Comparison of ENCODE assay signal across 8 mouse cellular contexts in the genomic region with DNA sequence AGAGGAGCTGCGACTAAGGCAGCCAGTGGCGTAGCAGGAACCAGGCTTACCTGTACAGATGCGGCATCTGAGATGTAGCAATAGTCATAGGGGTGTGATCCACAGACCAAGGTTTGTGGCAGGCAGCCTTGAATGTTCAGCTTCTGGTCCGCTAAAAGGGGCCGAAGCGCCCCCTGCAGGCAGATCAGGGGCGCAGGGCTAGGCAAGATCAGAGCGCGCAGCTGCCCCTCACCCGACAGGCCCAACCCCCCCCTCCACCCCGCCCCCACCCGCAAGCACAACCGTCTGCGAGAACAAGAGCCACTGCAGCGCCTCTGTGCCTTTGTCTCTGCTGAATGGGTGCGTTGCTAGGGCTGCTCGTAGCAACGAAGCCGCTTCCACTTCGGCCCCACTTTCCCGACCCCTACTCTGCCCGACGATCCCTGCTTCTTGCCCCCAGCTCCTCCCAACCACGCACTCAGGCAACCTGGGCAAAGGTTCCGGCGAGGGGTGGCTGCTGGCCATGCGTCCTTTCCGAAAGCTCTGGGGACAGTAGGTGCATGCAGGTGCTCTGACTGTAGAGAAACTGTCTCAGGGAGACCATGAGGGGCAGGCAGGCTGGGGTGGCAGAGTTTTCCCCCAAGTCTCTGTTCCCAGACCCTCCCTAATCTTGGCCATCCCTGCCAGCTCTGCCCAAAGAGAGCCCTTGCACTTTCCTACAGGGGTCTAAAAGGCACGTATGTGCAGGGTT. TPM values are rescaled to one million over a fixed set of nuclear protein-coding genes. Genes with fewer than 3 reads are reported as not detected.
A peak's percentile ranks its signal among the peaks of the same experiment; 100 is the strongest.
DNase-seq lines count a peak whose midpoint lies in the region; ATAC-seq and TF ChIP-seq lines count a peak whose summit lies in the region.

No protein-coding gene starts in this region.

- TF ChIP-seq CTCF in left cerebral cortex, adult 2 months (IDR thresholded peaks at IDR 0.05): peak; percentile 66

- H3K27me3 ChIP-seq in forebrain, embryonic 16.5 days (replicated peaks; ENCODE audit: control insufficient read depth, insufficient read depth, low read length): peaks cover 7% of the 10 kb centered on the region
- peaks cover 7% of the 10 kb centered on the region; the same call in 1 of the 2 replicates for H3K27me3 ChIP-seq in kidney, embryonic 16.5 days (ENCODE audit: insufficient read depth, low read length)

- 0 out of 2 replicates have a peak overlapping the region, but pooled peaks have one; percentile 16 for H3K4me3 ChIP-seq in left cerebral cortex, adult 2 months
- peak overlapping the region; percentile 38 for H3K4me3 ChIP-seq in forebrain, embryonic 16.5 days (replicated peaks; ENCODE audit: low read length)
- H3K4me3 ChIP-seq in kidney, embryonic 16.5 days (ENCODE audit: low read length): peak overlapping the region; percentile 20

- peaks cover 14% of the 10 kb centered on the region for H3K4me1 ChIP-seq in forebrain, embryonic 16.5 days (replicated peaks; ENCODE audit: control insufficient read depth, insufficient read depth, low read length)
- H3K4me1 ChIP-seq in kidney, embryonic 16.5 days (ENCODE audit: insufficient read depth, low read length): peaks cover 5% of the 10 kb centered on the region

- no peaks in the 10 kb centered on the region for H3K9me3 ChIP-seq in forebrain, embryonic 16.5 days (ENCODE audit: control insufficient read depth, low read length)
- H3K9me3 ChIP-seq in kidney, embryonic 16.5 days (ENCODE audit: low read length): no peaks in the 10 kb centered on the region

- peak; percentile 85 for ATAC-seq in forebrain, embryonic 16.5 days
- peak; percentile 46; the same call in 1 of the 2 replicates for ATAC-seq in kidney, embryonic 16.5 days (ENCODE audit: low FRiP score, low TSS enrichment)

- intact Hi-C loops in left cerebral cortex, adult 2 months (cut with DNase I): no loop called here

- 2% methylated on average over 19 of the region's 29 CpGs for WGBS in forebrain, embryonic 16.5 days
- WGBS in kidney, embryonic 16.5 days: 4% methylated on average over 29 of the region's 29 CpGs

- no peak overlapping the region for H3K27ac ChIP-seq in left cerebral cortex, adult 2 months
- H3K27ac ChIP-seq in forebrain, embryonic 16.5 days (ENCODE audit: low read length): peak overlapping the region; percentile 12; the same call in 1 of the 2 replicates
- H3K27ac ChIP-seq in kidney, embryonic 16.5 days (ENCODE audit: low read length): no peak overlapping the region

- peak overlapping the region; percentile 59 for H3K9ac ChIP-seq in forebrain, embryonic 16.5 days (replicated peaks; ENCODE audit: low read depth, low read length)
- peak overlapping the region; percentile 42 for H3K9ac ChIP-seq in kidney, embryonic 16.5 days (replicated peaks; ENCODE audit: low read length)

- no peaks in the 10 kb centered on the region for H3K36me3 ChIP-seq in forebrain, embryonic 16.5 days (ENCODE audit: control insufficient read depth, insufficient read depth)
- H3K36me3 ChIP-seq in kidney, embryonic 16.5 days (ENCODE audit: insufficient read depth, low read length): no peaks in the 10 kb centered on the region

- peak overlapping the region; percentile 59 for H3K4me2 ChIP-seq in forebrain, embryonic 16.5 days (ENCODE audit: low read length)
- H3K4me2 ChIP-seq in kidney, embryonic 16.5 days (replicated peaks; ENCODE audit: low read depth, low read length): peak overlapping the region; percentile 49

- DNase-seq in left cerebral cortex, adult 2 months (ENCODE audit: extremely low spot score in 1 of 2, low spot score in 2 of 2): peak; percentile 27 to 40
- no peak for DNase-seq in left cerebral cortex, adult 11 months (ENCODE audit: low spot score)
- peak; percentile 34 to 57 for DNase-seq in cerebellum, adult 18-20 months
- peak; percentile 38 for DNase-seq in lung, postnatal 10 days
- peak; percentile 37 for DNase-seq in right cerebral cortex, postnatal 25 days
- no peak for DNase-seq in spleen, postnatal 4 days (ENCODE audit: low spot score in 2 of 2)

RNA-seq across cellular contexts. Expression of a gene that starts 25.4 kb away (rescaled TPM):
- under 1 TPM in 1 of 2 experiments, not detected in 1; 0.16 TPM for total RNA-seq in left cerebral cortex, adult 2 months (2021)
- polyA plus RNA-seq in forebrain, embryonic 16.5 days (2015; fragmentation: Nextera tagmentation; extraction: Ambion mirVana): 0.84 TPM in 1 of 2 replicates, not detected in the other
- polyA plus RNA-seq in kidney, embryonic 16.5 days (2015; fragmentation: Nextera tagmentation; extraction: Ambion mirVana): 2.2 and 4.0 TPM in 2 replicates

RNA-seq across cellular contexts. Expression of a gene that starts 45.1 kb away (rescaled TPM):
- total RNA-seq in left cerebral cortex, adult 2 months (2021): 100 to 1,000 TPM; 168 to 203 TPM
- 289 and 291 TPM in 2 replicates for polyA plus RNA-seq in forebrain, embryonic 16.5 days (2015; fragmentation: Nextera tagmentation; extraction: Ambion mirVana)
- polyA plus RNA-seq in kidney, embryonic 16.5 days (2015; fragmentation: Nextera tagmentation; extraction: Ambion mirVana): 249 and 269 TPM in 2 replicates

Comparison
In these comparisons a context has a peak if more than half of its experiments do, and no peak if none do; other contexts are left out.
1. DNase-seq: peak in left cerebral cortex, adult 2 months (2 of 2), cerebellum, adult 18-20 months (2 of 2), lung, postnatal 10 days (single experiment) and right cerebral cortex, postnatal 25 days (single experiment); none in left cerebral cortex, adult 11 months (single experiment) and spleen, postnatal 4 days (0 of 2).
2. Peak in every context shown above with its lines, with median percentiles within 50 percentile points of each other: H3K4me3 ChIP-seq.